10 mouse cellular contexts compared by ENCODE assay signal in genomic region chrX:50948633-50949032, GRCm38 (mm10). TPM values are rescaled to one million over a fixed set of nuclear protein-coding genes. Genes with fewer than 3 reads are reported as not detected.
DNase-seq lines count a peak whose midpoint lies in the region.
"Had no signal": no experiment of that assay in that cellular context is flagged by ENCODE, and none has a peak within 500 bp of the region (broad histone marks: within the 10 kb centered on the region; RNA-seq: fewer than 3 reads in every experiment).

No protein-coding gene starts in this region.

- peak; percentile 7 to 46 for DNase-seq in cerebellum, postnatal 25 days
- no peak for DNase-seq in cerebellum, postnatal 4 days (ENCODE audit: low spot score in 2 of 2)
- peak; percentile 9 for DNase-seq in urinary bladder, postnatal 10 days (ENCODE audit: low spot score)
- DNase-seq in urinary bladder, adult 2 months (ENCODE audit: low spot score): no peak
- peak; percentile 70 to 76 for DNase-seq in heart, postnatal 14 days
- peak; percentile 10 for DNase-seq in testis, postnatal 14 days (ENCODE audit: low spot score)
- DNase-seq in left cerebral cortex, postnatal 25 days (ENCODE audit: low spot score in 2 of 2): no peak
- no peak for DNase-seq in embryo, embryonic 9.5 days (ENCODE audit: extremely low spot score)

- intact Hi-C loops in heart, postnatal 14 days (cut with DNase I): no loop called here
- intact Hi-C loops in left cerebral cortex, postnatal 25 days (cut with DNase I): no loop called here

RNA-seq across cellular contexts. Expression of gene Frmd7, which starts 6.1 kb away (rescaled TPM):
- 0.88 and 1.2 TPM in 2 replicates for polyA plus RNA-seq in urinary bladder, adult 2 months (2012; rRNA removed)
- not detected for total RNA-seq in heart, postnatal 14 days (2021)
- total RNA-seq in left cerebral cortex, postnatal 25 days (2021): under 1 TPM; 0.53 to 0.85 TPM
- polyA plus RNA-seq: C2C12; midbrain, embryonic 12.5 days had no signal

Comparison
In these comparisons a context has a peak if more than half of its experiments do, and no peak if none do; other contexts are left out.
1. DNase-seq: peak in cerebellum, postnatal 25 days (2 of 2), urinary bladder, postnatal 10 days (single experiment), heart, postnatal 14 days (2 of 2) and testis, postnatal 14 days (single experiment); none in cerebellum, postnatal 4 days (0 of 2), urinary bladder, adult 2 months (single experiment), left cerebral cortex, postnatal 25 days (0 of 2) and embryo, embryonic 9.5 days (single experiment).